Mouse (Mus musculus): ENCODE results near the gene Icam4. TPM values are rescaled to one million over a fixed set of nuclear protein-coding genes. Genes with fewer than 3 reads are reported as not detected.
"Not testable (repeated sequence)": the region's sequence is repeated elsewhere in the genome, so short reads cannot be mapped to it uniquely, and the experiment has no call there.

Gene Icam4
- polyA plus RNA-seq, 1 experiment from 2014 or later: 0.56 TPM

DNA sequence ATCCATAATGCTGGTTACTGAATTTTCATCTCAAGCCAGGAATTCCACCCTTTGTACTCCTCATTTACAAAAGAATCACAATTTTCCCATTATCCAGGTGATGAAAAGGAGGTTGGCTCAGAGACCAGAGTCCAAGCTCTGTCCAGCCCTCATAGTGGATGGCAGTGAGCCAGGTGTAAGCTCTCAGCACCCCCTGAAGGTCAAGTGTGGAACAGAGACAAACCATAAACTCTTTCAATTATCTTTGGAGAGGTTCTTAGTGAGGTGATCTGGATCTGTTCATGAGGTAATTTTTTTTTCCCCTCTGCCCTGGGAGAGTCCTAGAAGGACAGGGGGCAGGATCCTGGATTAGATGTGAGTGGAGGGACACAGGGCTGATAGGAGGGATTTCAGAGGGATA lies 28.4 kb upstream of the Icam4 start:
- no peak overlapping the region for H3K4me2 ChIP-seq
- peaks cover 15% of the 10 kb centered on the region for H3K4me1 ChIP-seq (replicated peaks)
- no peaks in the 10 kb centered on the region for H3K27me3 ChIP-seq
- peaks cover 14% of the 10 kb centered on the region for H3K36me3 ChIP-seq
- H3K9me3 ChIP-seq: no peaks in the 10 kb centered on the region
- H3K27ac ChIP-seq (replicated peaks): no peak overlapping the region
- no peak overlapping the region for H3K4me3 ChIP-seq
- no peak overlapping the region for H3K9ac ChIP-seq
- ATAC-seq (ENCODE audit: low read depth): no peak

DNA sequence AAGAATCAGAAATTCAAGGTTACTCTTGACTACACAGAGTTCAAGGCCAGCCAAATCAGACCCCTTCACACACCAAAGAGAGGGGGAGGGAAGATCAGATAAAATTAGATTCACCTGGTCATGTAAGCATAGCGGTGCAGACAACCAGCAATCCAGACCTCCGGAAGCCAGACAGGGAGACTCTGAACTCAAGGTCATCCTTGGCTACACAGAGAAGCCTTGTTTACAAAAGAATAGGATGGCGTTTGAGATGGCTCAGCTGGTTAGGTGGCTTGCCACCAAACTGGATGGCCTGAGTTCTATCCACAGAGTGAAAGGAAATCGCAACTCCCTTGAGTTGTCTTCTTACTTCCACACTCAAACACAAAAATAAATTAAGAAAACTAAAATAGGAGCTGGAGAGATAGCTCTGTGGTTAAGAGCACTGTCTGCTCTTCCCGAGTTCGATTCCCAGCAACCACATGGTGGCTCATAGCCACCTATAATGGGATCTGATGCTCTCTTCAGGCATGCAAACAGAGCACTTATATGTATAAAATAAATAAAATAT lies 27.4 kb upstream of the Icam4 start:
- peak overlapping the region; percentile 69; the same call in 1 of the 2 replicates for H3K4me2 ChIP-seq

DNA sequence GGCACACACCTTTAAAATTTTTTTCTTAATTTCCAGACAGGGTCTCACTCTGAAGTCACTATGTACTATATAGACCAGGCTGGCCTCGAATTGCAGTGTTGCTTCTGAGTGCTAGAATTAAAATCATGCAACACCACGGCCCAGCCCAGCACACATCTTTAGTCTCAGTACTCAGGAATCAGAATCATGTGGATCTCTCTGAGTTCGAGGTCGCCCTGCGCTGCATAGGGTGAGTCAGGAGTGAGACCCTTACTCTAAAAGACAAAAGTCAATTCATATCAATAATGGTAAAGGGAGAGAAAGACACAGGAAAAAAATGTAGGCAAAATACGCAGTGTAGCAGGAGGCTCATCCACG lies 26.9 kb upstream of the Icam4 start:
- peak overlapping the region; percentile 77 for H3K4me3 ChIP-seq
- peaks cover 15% of the 10 kb centered on the region for H3K4me1 ChIP-seq (replicated peaks)
- WGBS: 13% methylated on average over 7 of the region's 7 CpGs
- H3K4me2 ChIP-seq: peak overlapping the region; percentile 69
- H3K9me3 ChIP-seq: no peaks in the 10 kb centered on the region
- no peaks in the 10 kb centered on the region for H3K27me3 ChIP-seq
- peak overlapping the region; percentile 84 for H3K9ac ChIP-seq
- H3K27ac ChIP-seq (replicated peaks): peak overlapping the region; percentile 86
- peak; percentile 40 for ATAC-seq (ENCODE audit: low read depth)
- H3K36me3 ChIP-seq: peaks cover 28% of the 10 kb centered on the region

More for the DNA sequence above, 27.4 kb upstream of the Icam4 start:
- Histone ChIP-seq H3K4me3 (peak overlapping the region; percentile 77; the same call in 1 of the 2 replicates), H3K36me3 (peaks cover 23% of the 10 kb centered on the region), H3K9ac (no peak overlapping the region), H3K9me3 (no peaks in the 10 kb centered on the region), H3K27me3 (no peaks in the 10 kb centered on the region), H3K27ac (replicated peaks) (no peak overlapping the region), H3K4me1 (replicated peaks) (peaks cover 15% of the 10 kb centered on the region)
- ATAC-seq (ENCODE audit: low read depth): no peak
- 75% methylated on average over 6 of the region's 6 CpGs for WGBS

DNA sequence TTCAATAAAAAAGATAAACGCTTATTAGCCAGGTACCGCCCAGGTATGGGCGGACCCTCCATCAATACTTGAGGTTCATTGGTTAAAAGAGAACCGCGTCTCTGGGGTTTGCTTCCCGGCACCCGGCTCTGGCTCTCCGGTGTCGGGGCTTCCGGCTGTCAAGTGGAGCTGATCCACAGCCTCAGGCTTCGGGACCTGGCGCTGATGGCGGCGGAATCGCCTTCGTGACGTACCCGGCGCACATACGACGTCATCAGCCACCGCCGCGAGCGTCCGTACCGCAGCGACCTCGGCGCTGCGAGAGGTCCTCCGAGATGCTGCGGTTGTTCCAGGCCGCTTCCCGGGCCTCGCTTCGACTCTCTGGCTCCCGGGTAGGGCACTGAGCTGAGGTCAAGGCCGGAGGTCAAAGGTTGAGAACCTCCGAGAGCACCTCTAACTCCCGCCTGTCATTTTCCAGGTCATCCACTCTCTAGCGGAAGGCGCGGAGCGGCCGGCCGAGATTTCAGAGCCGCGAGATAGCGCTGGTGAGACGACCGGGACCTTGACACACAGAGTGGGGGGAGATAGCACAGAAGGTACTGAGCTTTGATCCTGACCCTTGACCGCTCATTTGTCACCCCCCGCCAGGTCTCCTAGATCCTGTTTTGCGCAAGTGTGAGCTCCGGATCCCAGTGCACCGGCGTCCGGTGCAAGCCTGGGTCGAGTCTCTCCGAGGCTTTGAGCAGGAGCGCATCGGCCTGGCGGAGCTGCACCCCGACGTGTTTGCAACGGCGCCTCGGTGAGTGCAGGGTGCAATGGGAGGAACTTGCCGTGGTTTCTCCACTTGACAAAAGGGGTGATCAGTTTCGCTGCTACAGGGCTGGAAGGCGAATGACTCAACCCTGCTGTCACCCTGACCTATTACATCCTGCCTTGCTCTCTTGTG lies 26.3 kb upstream of the Icam4 start, which contains the start of gene Mrpl4:
Mrpl4 (plus strand) TSS at position 112 of the 925 bp plus-strand sequence.
- no peaks in the 10 kb centered on the region for H3K9me3 ChIP-seq
- under 1% methylated on average over 72 of the region's 72 CpGs for WGBS
- H3K9ac ChIP-seq: peak within 1 kb of the TSS; percentile 84
- ATAC-seq (ENCODE audit: low read depth): peak; percentile 93
- peak within 1 kb of the TSS; percentile 86 for H3K27ac ChIP-seq (replicated peaks)
- peaks cover 35% of the 10 kb centered on the region for H3K36me3 ChIP-seq
- H3K4me1 ChIP-seq (replicated peaks): peaks cover 15% of the 10 kb centered on the region
- peak within 1 kb of the TSS; percentile 77 for H3K4me3 ChIP-seq
- peak within 1 kb of the TSS; percentile 69 for H3K4me2 ChIP-seq
- H3K27me3 ChIP-seq: no peaks in the 10 kb centered on the region

DNA sequence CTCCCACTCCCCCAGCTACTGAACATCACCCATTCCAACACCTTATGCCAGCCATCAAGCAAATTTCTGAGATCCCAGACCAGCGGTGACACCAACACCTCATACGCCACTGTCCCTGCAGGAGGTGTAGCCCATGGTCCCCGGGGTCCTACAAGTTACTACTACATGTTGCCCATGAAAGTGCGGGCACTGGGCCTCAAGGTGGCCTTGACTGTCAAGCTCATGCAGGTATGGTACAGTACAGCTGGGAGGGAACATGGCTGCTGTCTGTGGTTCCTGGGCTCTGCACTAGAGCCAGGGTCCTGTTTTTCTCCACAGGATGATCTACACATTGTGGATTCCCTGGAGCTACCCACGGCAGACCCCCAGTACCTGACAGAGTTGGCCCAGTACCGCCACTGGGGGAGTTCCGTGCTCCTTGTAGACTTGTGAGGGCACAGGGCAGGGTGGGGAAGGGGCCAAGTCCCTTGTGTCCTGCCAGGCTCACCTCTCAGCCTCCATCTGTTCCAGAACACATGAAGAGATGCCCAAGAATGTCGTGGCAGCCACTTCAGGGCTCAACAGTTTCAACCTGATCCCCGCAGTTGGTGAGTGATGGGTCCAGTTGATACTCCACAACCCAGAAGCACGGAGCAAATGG lies 21.7 kb upstream of the Icam4 start:
- Histone ChIP-seq H3K27me3 (peaks cover 5% of the 10 kb centered on the region), H3K9ac (no peak overlapping the region), H3K36me3 (peaks cover 52% of the 10 kb centered on the region), H3K4me3 (no peak overlapping the region), H3K27ac (replicated peaks) (no peak overlapping the region), H3K9me3 (no peaks in the 10 kb centered on the region), H3K4me1 (replicated peaks) (peaks cover 15% of the 10 kb centered on the region), H3K4me2 (no peak overlapping the region)
- ATAC-seq (ENCODE audit: low read depth): no peak
- 96% methylated on average over 10 of the region's 10 CpGs for whole genome bisulfite sequencing

DNA sequence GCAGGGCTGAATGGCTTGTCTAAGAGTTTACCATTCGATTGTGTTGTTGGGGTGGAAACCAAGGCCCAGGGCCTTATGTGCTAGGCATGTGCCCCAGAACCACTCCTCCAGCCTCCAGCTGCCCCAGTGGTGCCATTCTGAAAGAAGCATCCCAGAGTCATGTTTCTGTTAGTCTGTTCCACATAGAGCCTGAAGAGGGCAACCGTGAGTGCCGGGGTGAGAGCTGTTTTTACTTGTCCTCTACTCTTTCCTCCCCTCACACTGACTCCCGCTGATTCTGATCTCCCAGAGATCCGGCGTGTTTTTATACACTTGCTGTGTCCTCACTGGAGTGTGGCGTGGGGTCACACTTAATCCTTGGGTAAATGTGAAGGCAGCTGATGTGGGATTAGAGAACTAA lies 21.2 kb upstream of the Icam4 start:
- H3K4me2 ChIP-seq: no peak overlapping the region
- H3K27me3 ChIP-seq: peaks cover 10% of the 10 kb centered on the region
- H3K9ac ChIP-seq: no peak overlapping the region
- H3K36me3 ChIP-seq: peaks cover 52% of the 10 kb centered on the region
- H3K27ac ChIP-seq (replicated peaks): no peak overlapping the region
- WGBS: 81% methylated on average over 7 of the region's 7 CpGs
- no peaks in the 10 kb centered on the region for H3K9me3 ChIP-seq
- no peak overlapping the region for H3K4me3 ChIP-seq
- ATAC-seq (ENCODE audit: low read depth): no peak
- H3K4me1 ChIP-seq (replicated peaks): peaks cover 15% of the 10 kb centered on the region

DNA sequence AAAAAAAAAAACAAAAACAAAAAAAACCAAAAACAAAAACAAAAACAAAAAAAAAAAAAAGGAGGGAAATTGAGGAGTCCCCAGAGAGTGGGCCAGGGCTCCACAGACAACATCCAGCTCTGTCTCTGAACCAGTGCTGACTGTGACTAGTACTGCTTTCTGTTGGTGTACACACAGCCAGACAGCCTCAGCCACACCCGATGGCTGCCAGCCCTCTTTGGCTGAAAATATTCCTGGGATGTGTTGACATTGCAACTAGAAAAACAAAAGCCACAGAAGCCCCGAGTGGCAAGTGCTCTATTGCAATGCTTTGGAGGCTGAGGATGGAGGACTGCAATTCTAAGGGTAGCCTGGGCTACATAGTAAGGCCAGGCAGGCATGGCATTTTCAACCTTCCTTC lies 18.8 kb upstream of the Icam4 start:
- WGBS: 83% methylated on average over 2 of the region's 2 CpGs
- no peak for ATAC-seq (ENCODE audit: low read depth)

DNA sequence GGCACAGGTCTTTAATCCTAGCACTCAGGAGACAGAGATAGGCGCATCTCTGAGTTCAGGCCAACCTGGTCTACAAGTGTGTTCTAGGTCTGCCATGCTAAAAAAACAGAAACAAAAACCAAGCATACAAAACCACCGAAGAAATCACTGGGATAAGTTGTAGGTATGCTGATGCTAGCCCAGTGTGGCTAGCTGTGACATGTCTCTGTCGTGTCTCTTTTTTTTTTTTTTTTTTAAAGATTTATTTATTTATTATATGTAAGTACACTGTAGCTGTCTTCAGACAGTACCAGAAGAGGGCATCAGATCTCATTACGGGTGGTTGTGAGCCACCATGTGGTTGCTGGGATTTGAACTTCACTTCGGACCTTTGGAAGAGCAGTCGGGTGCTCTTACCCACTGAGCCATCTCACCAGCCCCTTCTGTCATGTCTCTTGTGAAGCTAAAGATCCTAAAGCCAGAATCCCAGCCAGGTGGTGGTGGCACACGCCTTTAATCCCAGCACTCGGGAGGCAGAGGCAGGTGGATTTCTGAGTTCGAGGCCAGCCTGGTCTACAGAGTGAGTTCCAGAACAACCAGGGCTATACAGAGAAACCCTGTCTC lies 18.1 kb upstream of the Icam4 start:
- H3K9ac ChIP-seq; H3K9me3 ChIP-seq; H3K27ac ChIP-seq (replicated peaks); H3K4me2 ChIP-seq; ATAC-seq (ENCODE audit: low read depth); H3K4me3 ChIP-seq; H3K4me1 ChIP-seq (replicated peaks): not testable (repeated sequence)
- Histone ChIP-seq H3K27me3 (peaks cover 41% of the 10 kb centered on the region), H3K36me3 (peaks cover 36% of the 10 kb centered on the region)
- WGBS: 69% methylated on average over 9 of the region's 9 CpGs

More for the DNA sequence above, 18.8 kb upstream of the Icam4 start:
- Histone ChIP-seq H3K4me3 (no peak overlapping the region), H3K36me3 (peaks cover 43% of the 10 kb centered on the region), H3K27ac (replicated peaks) (no peak overlapping the region), H3K4me2 (no peak overlapping the region), H3K4me1 (replicated peaks) (peaks cover 3% of the 10 kb centered on the region), H3K9me3 (no peaks in the 10 kb centered on the region), H3K9ac (no peak overlapping the region), H3K27me3 (peaks cover 34% of the 10 kb centered on the region)

DNA sequence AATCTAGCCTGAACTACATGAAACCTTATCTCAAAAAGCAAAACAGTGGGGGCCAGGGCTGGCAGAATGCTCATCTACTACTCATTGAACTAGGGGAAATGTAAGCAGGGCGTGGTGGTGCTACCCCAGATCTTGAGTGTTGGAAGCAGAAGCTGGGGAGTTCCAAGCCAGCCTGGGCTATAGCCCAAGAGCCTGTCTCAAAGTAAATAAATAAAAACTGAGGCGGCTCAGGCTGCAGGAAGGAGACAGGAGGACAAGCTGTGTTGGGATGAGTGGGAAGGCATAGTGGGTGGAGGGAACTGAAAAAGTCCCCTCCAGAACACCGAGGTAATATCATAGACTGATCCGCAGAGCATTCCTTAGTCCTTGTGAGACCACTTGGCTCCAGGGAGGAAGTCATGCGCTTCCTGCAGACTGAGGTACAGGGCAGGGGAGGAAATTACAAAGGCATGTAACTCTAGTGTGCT lies 17.3 kb upstream of the Icam4 start:
- no peak overlapping the region for H3K4me3 ChIP-seq
- ATAC-seq (ENCODE audit: low read depth): no peak
- H3K9me3 ChIP-seq: no peaks in the 10 kb centered on the region
- H3K4me1 ChIP-seq (replicated peaks): peaks cover 10% of the 10 kb centered on the region
- no peak overlapping the region for H3K27ac ChIP-seq (replicated peaks)
- WGBS: 73% methylated on average over 5 of the region's 5 CpGs
- no peak overlapping the region for H3K4me2 ChIP-seq
- peaks cover 49% of the 10 kb centered on the region for H3K27me3 ChIP-seq
- no peak overlapping the region for H3K9ac ChIP-seq
- H3K36me3 ChIP-seq: peaks cover 28% of the 10 kb centered on the region

DNA sequence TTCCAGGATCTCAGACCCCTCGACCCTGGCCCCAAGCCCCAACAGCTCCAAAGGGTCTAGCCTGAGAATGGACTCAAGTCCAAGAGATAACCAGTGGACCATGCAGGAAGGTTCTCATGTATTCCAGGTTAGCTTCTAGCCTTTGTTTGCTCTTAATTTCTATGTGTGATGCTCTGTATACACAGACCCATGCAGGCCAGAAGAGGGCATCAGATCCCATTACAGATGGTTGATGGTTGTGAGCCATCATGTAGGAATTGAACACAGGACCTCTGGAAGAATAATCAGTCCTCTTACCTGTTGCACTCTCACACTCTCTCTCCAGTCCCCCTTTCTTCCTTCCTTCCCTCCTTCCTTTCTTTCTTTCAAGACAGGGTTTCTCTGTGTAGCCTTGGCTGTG lies 16.8 kb upstream of the Icam4 start:
- ATAC-seq (ENCODE audit: low read depth): no peak
- H3K4me2 ChIP-seq: no peak overlapping the region
- H3K4me1 ChIP-seq (replicated peaks): peaks cover 10% of the 10 kb centered on the region
- H3K9ac ChIP-seq: no peak overlapping the region
- peaks cover 54% of the 10 kb centered on the region for H3K27me3 ChIP-seq
- H3K4me3 ChIP-seq: no peak overlapping the region
- H3K9me3 ChIP-seq: no peaks in the 10 kb centered on the region
- H3K36me3 ChIP-seq: peaks cover 23% of the 10 kb centered on the region
- WGBS: 54% methylated on average over 1 of the region's 1 CpGs
- no peak overlapping the region for H3K27ac ChIP-seq (replicated peaks)

DNA sequence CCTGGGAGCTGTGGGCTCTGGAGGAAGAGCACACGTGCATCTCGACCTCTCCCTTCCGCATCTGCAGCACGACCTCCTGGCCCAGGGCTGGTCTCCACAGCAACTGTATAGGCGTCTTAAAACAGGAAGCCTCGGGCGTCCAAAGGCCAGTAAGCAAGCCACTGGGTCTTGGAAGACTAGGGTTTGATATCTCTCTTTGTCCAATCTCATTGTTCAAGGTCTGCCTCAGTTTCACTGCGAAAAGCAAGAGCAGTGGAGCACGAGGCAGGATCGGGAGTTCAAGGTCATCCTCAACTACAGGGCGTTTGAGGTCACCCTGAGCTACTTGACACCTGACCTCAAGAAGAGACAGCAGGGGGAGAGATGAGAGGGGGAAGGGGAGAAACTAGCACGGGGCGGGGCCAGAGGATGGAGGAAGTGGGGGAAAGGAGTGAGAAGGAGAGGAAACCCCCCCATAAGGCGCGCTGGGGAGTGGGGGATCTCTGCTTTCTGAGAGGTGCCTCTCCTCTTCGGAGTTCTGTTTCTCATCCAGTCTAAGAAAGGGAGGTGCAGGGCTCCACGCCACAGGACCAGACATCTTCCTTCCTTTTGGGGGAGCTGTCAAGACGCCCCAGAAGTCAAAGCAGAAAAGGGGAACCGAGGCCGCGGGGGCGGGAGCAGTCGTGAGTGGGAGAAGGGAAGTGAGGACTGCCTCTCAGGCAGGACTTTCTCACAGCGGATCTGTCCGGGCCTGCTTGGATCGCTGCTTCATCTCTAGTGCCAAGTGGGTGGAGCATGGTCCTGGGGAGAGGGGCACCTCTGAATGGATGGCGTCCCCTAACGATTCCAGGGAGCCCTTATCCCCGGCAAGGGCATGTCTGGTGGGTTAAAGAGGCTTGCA lies 14.2 kb upstream of the Icam4 start:
- WGBS: 1% methylated on average over 28 of the region's 29 CpGs
- Histone ChIP-seq H3K4me1 (replicated peaks) (peaks cover 10% of the 10 kb centered on the region), H3K9me3 (no peaks in the 10 kb centered on the region), H3K27ac (replicated peaks) (no peak overlapping the region), H3K4me2 (peak overlapping the region; percentile 47), H3K36me3 (no peaks in the 10 kb centered on the region), H3K4me3 (peak overlapping the region; percentile 25), H3K9ac (no peak overlapping the region), H3K27me3 (peaks cover 76% of the 10 kb centered on the region)
- ATAC-seq (ENCODE audit: low read depth): 0 out of 2 replicates have a peak, but pooled peaks have one; percentile 37
